Mouse (Mus musculus) spleen, adult 12 weeks (tissue): ENCODE measurements around the gene Lrrc75a.

Experiments
- DNase-seq: peaks from one replicate; pipeline ENCODE4 v3.0.0; 2022; ENCODE audit warnings: low spot score

Lrrc75a gene

GRCm38 (mm10) chr11:62591904-62592575 lies 56.3 kb downstream of the Lrrc75a start:
- no peak for DNase-seq

- DNase-seq: no peak
Measured at GRCm38 (mm10) chr11:62591026-62591425, 57.3 kb downstream of the Lrrc75a start.

GRCm38 (mm10) chr11:62589391-62589790 lies 58.9 kb downstream of the Lrrc75a start:
- no peak for DNase-seq

GRCm38 (mm10) chr11:62587034-62587433 lies 61.3 kb downstream of the Lrrc75a start:
- no peak for DNase-seq

- DNase-seq: no peak
Measured at GRCm38 (mm10) chr11:62584671-62585206, 63.6 kb downstream of the Lrrc75a start.

GRCm38 (mm10) chr11:62583031-62583430 lies 65.3 kb downstream of the Lrrc75a start:
- no peak for DNase-seq

- DNase-seq: peak; percentile 57
Measured at GRCm38 (mm10) chr11:62576530-62577152, 71.7 kb downstream of the Lrrc75a start.

- DNase-seq: peak; percentile 67
Measured at GRCm38 (mm10) chr11:62575659-62576438, 72.5 kb downstream of the Lrrc75a start.

GRCm38 (mm10) chr11:62575297-62575658 lies 73.0 kb downstream of the Lrrc75a start:
- peak; percentile 82 for DNase-seq

GRCm38 (mm10) chr11:62574703-62575085 lies 73.6 kb downstream of the Lrrc75a start:
- no peak for DNase-seq

GRCm38 (mm10) chr11:62573959-62574702 lies 74.2 kb downstream of the Lrrc75a start, which contains the start of gene Trpv2:
Gene Trpv2 (plus strand): TSS chr11:62574486.
- no peak for DNase-seq

GRCm38 (mm10) chr11:62568300-62568699 lies 80.0 kb downstream of the Lrrc75a start:
- no peak for DNase-seq

GRCm38 (mm10) chr11:62566211-62566610 lies 82.1 kb downstream of the Lrrc75a start:
- no peak for DNase-seq

- no peak for DNase-seq
Measured at GRCm38 (mm10) chr11:62565747-62566146, 82.6 kb downstream of the Lrrc75a start.

- no peak for DNase-seq
Measured at GRCm38 (mm10) chr11:62563590-62563989, 84.7 kb downstream of the Lrrc75a start.

GRCm38 (mm10) chr11:62560463-62561016 lies 87.8 kb downstream of the Lrrc75a start:
- no peak for DNase-seq

- no peak for DNase-seq
Measured at GRCm38 (mm10) chr11:62558961-62559646, 89.2 kb downstream of the Lrrc75a start.

GRCm38 (mm10) chr11:62558152-62558551 lies 90.2 kb downstream of the Lrrc75a start:
- no peak for DNase-seq

- no peak for DNase-seq
Measured at GRCm38 (mm10) chr11:62557205-62557604, 91.1 kb downstream of the Lrrc75a start.

- no peak for DNase-seq
Measured at GRCm38 (mm10) chr11:62555896-62556412, 92.4 kb downstream of the Lrrc75a start.
